Comparison of ENCODE assay signal across 23 mouse cellular contexts in the genomic region with DNA sequence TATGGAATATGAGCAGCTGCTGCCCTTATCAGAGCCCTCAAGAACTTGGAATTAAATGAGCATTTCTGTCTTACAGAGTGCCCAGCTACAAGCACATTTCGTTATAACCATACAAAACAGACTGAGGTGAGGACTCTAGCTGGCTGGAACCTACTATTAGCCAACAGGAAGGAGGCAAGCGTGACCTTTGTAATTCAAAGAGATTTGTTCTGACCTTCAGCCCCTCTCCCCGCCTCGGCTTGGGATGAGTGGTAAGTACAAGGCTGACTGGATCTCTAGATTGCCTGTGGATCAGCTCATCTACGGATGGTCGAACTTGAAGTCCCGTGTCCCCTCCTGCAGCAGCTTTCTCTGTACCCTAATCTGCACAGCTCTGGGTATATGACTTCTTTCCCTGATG. TPM values are rescaled to one million over a fixed set of nuclear protein-coding genes. Genes with fewer than 3 reads are reported as not detected.
A peak's percentile ranks its signal among the peaks of the same experiment; 100 is the strongest.
DNase-seq lines count a peak whose midpoint lies in the region; ATAC-seq and TF ChIP-seq lines count a peak whose summit lies in the region.
"Had no signal": no experiment of that assay in that cellular context is flagged by ENCODE, and none has a peak within 500 bp of the region (broad histone marks: within the 10 kb centered on the region; RNA-seq: fewer than 3 reads in every experiment).

No protein-coding gene starts in this region.

- H3K4me1 ChIP-seq in liver, embryonic 12.5 days, result no peaks in the 10 kb centered on the region
- no peaks in the 10 kb centered on the region for H3K4me1 ChIP-seq in liver, postnatal 0 days (ENCODE audit: insufficient read depth)
- H3K4me1 ChIP-seq: embryonic facial prominence, embryonic 13.5 days; forebrain, embryonic 12.5 days had no signal

- intact Hi-C loops in heart, postnatal 25 days (cut with DNase I), result no loop called here

- TF ChIP-seq CTCF in liver, postnatal 0 days (IDR thresholded peaks at IDR 0.05; ENCODE audit: low read depth), result no peak

- no peaks in the 10 kb centered on the region for H3K9me3 ChIP-seq in liver, embryonic 12.5 days (replicated peaks)
- no peaks in the 10 kb centered on the region for H3K9me3 ChIP-seq in liver, postnatal 0 days (ENCODE audit: low read length)
- H3K9me3 ChIP-seq: embryonic facial prominence, embryonic 13.5 days; forebrain, embryonic 12.5 days; heart, embryonic 15.5 days; hindbrain, embryonic 10.5 days had no signal

- H3K27me3 ChIP-seq in liver, embryonic 12.5 days (replicated peaks), result no peaks in the 10 kb centered on the region
- H3K27me3 ChIP-seq in liver, postnatal 0 days (ENCODE audit: insufficient read depth, low read length), result no peaks in the 10 kb centered on the region
- H3K27me3 ChIP-seq: embryonic facial prominence, embryonic 13.5 days; forebrain, embryonic 12.5 days; heart, embryonic 15.5 days; Patski had no signal

- H3K9ac ChIP-seq in liver, embryonic 12.5 days, result no peak overlapping the region
- H3K9ac ChIP-seq in liver, postnatal 0 days (replicated peaks), result no peak overlapping the region
- H3K9ac ChIP-seq: embryonic facial prominence, embryonic 13.5 days; forebrain, embryonic 12.5 days; heart, embryonic 15.5 days; hindbrain, embryonic 14.5 days had no signal

- no peak overlapping the region for H3K4me2 ChIP-seq in liver, embryonic 12.5 days
- no peak overlapping the region for H3K4me2 ChIP-seq in liver, postnatal 0 days (ENCODE audit: low read depth, low read length)
- H3K4me2 ChIP-seq: embryonic facial prominence, embryonic 13.5 days; forebrain, embryonic 12.5 days; heart, embryonic 11.5 days; heart, embryonic 15.5 days; hindbrain, embryonic 14.5 days had no signal

- TF ChIP-seq EP300 in liver, postnatal 0 days (IDR thresholded peaks at IDR 0.05; ENCODE audit: low read depth), result no peak

- H3K36me3 ChIP-seq in liver, embryonic 12.5 days, result peaks cover 31% of the 10 kb centered on the region
- peaks cover 29% of the 10 kb centered on the region for H3K36me3 ChIP-seq in liver, postnatal 0 days (replicated peaks; ENCODE audit: insufficient read depth, low read length)
- H3K36me3 ChIP-seq: heart, embryonic 15.5 days had no signal

- peak; percentile 49 for DNase-seq in adrenal gland, postnatal 14 days
- no peak for DNase-seq in adrenal gland, adult 8-10 months
- DNase-seq in liver, result no peak
- DNase-seq in liver, postnatal 0 days, result peak; percentile 39
- no peak for DNase-seq in heart, postnatal 25 days (ENCODE audit: low spot score)
- DNase-seq in c-Kit-positive CD71-positive TER-119-positive erythroid progenitor cells, embryonic 14.5 days (ENCODE audit: low spot score), result no peak
- DNase-seq: adrenal gland, postnatal 10 days; cerebellum, adult 18-20 months; cerebellum, adult 9-11 months; cerebellum, postnatal 36 days; gastrocnemius, postnatal 14 days; heart, adult 2 months; heart, postnatal 14 days had no signal

- no peak overlapping the region for H3K4me3 ChIP-seq in liver, embryonic 12.5 days
- H3K4me3 ChIP-seq in liver, postnatal 0 days (ENCODE audit: low read depth, low read length), result no peak overlapping the region
- H3K4me3 ChIP-seq: embryonic facial prominence, embryonic 13.5 days; forebrain, embryonic 12.5 days; heart, adult 2 months; heart, embryonic 15.5 days; hindbrain, embryonic 10.5 days had no signal

- H3K27ac ChIP-seq in liver, embryonic 12.5 days, result no peak overlapping the region
- H3K27ac ChIP-seq in liver, postnatal 0 days (ENCODE audit: low read depth), result no peak overlapping the region
- H3K27ac ChIP-seq: embryonic facial prominence, embryonic 13.5 days; forebrain, embryonic 12.5 days; heart, adult 2 months; heart, embryonic 15.5 days; hindbrain, embryonic 10.5 days; hindbrain, embryonic 14.5 days had no signal

- ATAC-seq in liver, embryonic 12.5 days, result peak; percentile 35; the same call in 1 of the 2 replicates
- ATAC-seq in liver, postnatal 0 days, result peak; percentile 85
- ATAC-seq: activated CD4-positive, CD25-positive, alpha-beta regulatory T cell, adult 4 months; forebrain, embryonic 16.5 days; Patski had no signal

- 76% methylated on average over 7 of the region's 7 CpGs for WGBS in liver, embryonic 12.5 days (ENCODE audit: insufficient replicate concordance)
- 66% methylated on average over 7 of the region's 7 CpGs for WGBS in liver, postnatal 0 days (ENCODE audit: insufficient replicate concordance)

RNA-seq across cellular contexts. Expression of gene F2r, which starts 8.4 kb away (rescaled TPM):
- total RNA-seq in adrenal gland, postnatal 14 days (2021), result 93.1 and 98.8 TPM in 2 replicates
- 100 to 1,000 TPM; 116 to 170 (median 135) TPM for total RNA-seq in adrenal gland, adult 8-10 months (2022)
- 84.2 and 84.3 TPM in 2 replicates for polyA plus RNA-seq in liver, embryonic 12.5 days (2016; fragmentation: Nextera tagmentation; extraction: Ambion mirVana)
- 25.5 and 28.6 TPM in 2 replicates for polyA plus RNA-seq in liver, postnatal 0 days (2015; fragmentation: Nextera tagmentation; extraction: Ambion mirVana)
- total RNA-seq in heart, postnatal 25 days (2021), result 10 to 100 TPM; 21.6 to 23.1 TPM

Comparison
In these comparisons a context has a peak if more than half of its experiments do, and no peak if none do; other contexts are left out.
1. DNase-seq: peak in adrenal gland, postnatal 14 days (single experiment) and liver, postnatal 0 days (single experiment); none in adrenal gland, adult 8-10 months (single experiment), liver (single experiment), heart, postnatal 25 days (single experiment) and c-Kit-positive CD71-positive TER-119-positive erythroid progenitor cells, embryonic 14.5 days (single experiment).